Mouse (Mus musculus) spleen, adult 12 weeks (tissue): ENCODE measurements around the gene Defb20.
"Not testable (repeated sequence)": the region's sequence is repeated elsewhere in the genome, so short reads cannot be mapped to it uniquely, and the experiment has no call there.

Experiments used
- DNase-seq: peaks from one replicate; pipeline ENCODE4 v3.0.0; 2022; ENCODE audit warnings: low spot score

The Defb20 gene

GRCm38 (mm10) chr2:152476763-152477162 lies at the start of gene Defb20:
Gene Defb20, plus strand, starts transcription at chr2:152477063.
- no peak for DNase-seq

- no peak for DNase-seq
Measured at GRCm38 (mm10) chr2:152427493-152427892, 49.4 kb upstream of the Defb20 start.

- DNase-seq: not testable (repeated sequence)
Measured at GRCm38 (mm10) chr2:152428481-152428880, 48.4 kb upstream of the Defb20 start.

- no peak for DNase-seq
Measured at GRCm38 (mm10) chr2:152436405-152436901, 40.4 kb upstream of the Defb20 start.

- peak; percentile 60 for DNase-seq
Measured at GRCm38 (mm10) chr2:152436983-152437860, 39.6 kb upstream of the Defb20 start.

GRCm38 (mm10) chr2:152438963-152439362 lies 37.9 kb upstream of the Defb20 start:
- DNase-seq: no peak

GRCm38 (mm10) chr2:152439833-152440232 lies 37.0 kb upstream of the Defb20 start:
- DNase-seq: no peak

GRCm38 (mm10) chr2:152442322-152442721 lies 34.5 kb upstream of the Defb20 start:
- DNase-seq: no peak

- no peak for DNase-seq
Measured at GRCm38 (mm10) chr2:152443281-152443680, 33.6 kb upstream of the Defb20 start.

GRCm38 (mm10) chr2:152446642-152447041 lies 30.2 kb upstream of the Defb20 start:
- no peak for DNase-seq

- DNase-seq: no peak
Measured at GRCm38 (mm10) chr2:152447461-152447860, 29.4 kb upstream of the Defb20 start.

- peak; percentile 11 for DNase-seq
Measured at GRCm38 (mm10) chr2:152450241-152450640, 26.6 kb upstream of the Defb20 start.

GRCm38 (mm10) chr2:152452101-152452781 lies 24.6 kb upstream of the Defb20 start:
- no peak for DNase-seq

GRCm38 (mm10) chr2:152459241-152459640 lies 17.6 kb upstream of the Defb20 start:
- no peak for DNase-seq

- DNase-seq: no peak
Measured at GRCm38 (mm10) chr2:152464570-152465150, 12.2 kb upstream of the Defb20 start, which contains the start of gene Defb23. Gene Defb23, minus strand, starts transcription at chr2:152464620.

- DNase-seq: no peak
Measured at GRCm38 (mm10) chr2:152470973-152471372, 5.9 kb upstream of the Defb20 start.

- DNase-seq: no peak
Measured at GRCm38 (mm10) chr2:152472434-152472833, 4.4 kb upstream of the Defb20 start.

- DNase-seq: no peak
Measured at GRCm38 (mm10) chr2:152480881-152481280, 4.0 kb downstream of the Defb20 start.

GRCm38 (mm10) chr2:152481726-152482125 lies 4.9 kb downstream of the Defb20 start:
- no peak for DNase-seq

- no peak for DNase-seq
Measured at GRCm38 (mm10) chr2:152487024-152487423, 10.2 kb downstream of the Defb20 start.

- DNase-seq: no peak
Measured at GRCm38 (mm10) chr2:152490038-152490437, 13.2 kb downstream of the Defb20 start, which contains the start of gene Defb22. Gene Defb22, minus strand, starts transcription at chr2:152490138.

GRCm38 (mm10) chr2:152493151-152493550 lies 16.3 kb downstream of the Defb20 start:
- no peak for DNase-seq
